Mouse (Mus musculus): ENCODE data around the gene Vsig2.

GRCm38 (mm10) chr9:37530031-37530887 is 8.8 kb upstream of the Vsig2 start:
- TF ChIP-seq GATA1 (IDR thresholded peaks at IDR 0.05; ENCODE audit: borderline replicate concordance, low read length): no peak
- no peak for TF ChIP-seq FLI1 (IDR thresholded peaks at IDR 0.05; ENCODE audit: low read length)

Measured in megakaryocyte, embryonic 14.5 days (primary cell).